Mouse (Mus musculus) thymus, adult 2 months (tissue): Measurements from ENCODE around the gene Cd70.

ENCODE experiments used
- CTCF ChIP-seq: fragments of 200-500 bp; IDR thresholded peaks from 2 replicates; pipeline ENCODE4 v1.5.1; 2012; ENCODE audit warnings: mild to moderate bottlenecking, control low read depth, low read length, moderate library complexity, borderline replicate concordance; ENCODE audit not compliant: control insufficient read depth, poor library complexity, insufficient read depth; ENCODE audit errors: extremely low read depth
- POLR2A ChIP-seq: fragments of 200-500 bp; IDR thresholded peaks from 2 replicates; pipeline ENCODE4 v1.6.1; 2012; ENCODE audit warnings: mild to moderate bottlenecking, low read length, control low read depth, moderate library complexity; ENCODE audit not compliant: control insufficient read depth, poor library complexity, insufficient read depth; ENCODE audit errors: extremely low read depth

GRCm38 (mm10) chr17:57143704-57144103 is 5.9 kb downstream of the Cd70 start:
- TF ChIP-seq CTCF (no peak), POLR2A (no peak)
